Mouse (Mus musculus) MEL (cell line): ENCODE results near the gene Armc7. TPM values are rescaled to one million over a fixed set of nuclear protein-coding genes. Genes with fewer than 3 reads are reported as not detected.
A peak's percentile ranks its signal among the peaks of the same experiment; 100 is the strongest.

Source experiments
- DNase-seq: peaks from one replicate; pipeline ENCODE4 v3.0.0; 2011; ENCODE audit warnings: low read depth, low spot score
- H3K27ac ChIP-seq: 2 replicates; pipeline ENCODE4 v1.5.1; 2012; ENCODE audit warnings: low read depth, mild to moderate bottlenecking, control low read depth, low read length, moderate library complexity; ENCODE audit not compliant: control insufficient read depth
- H3K27me3 ChIP-seq, 2 experiments: fragments of 150-350 bp in 1 of 2; sonication (generic) in 1 of 2; 2 replicates each; pipeline ENCODE4 v1.6.1; 2012; ENCODE audit warnings: low read length in 2 of 2, mild to moderate bottlenecking in 2 of 2, improper control_type of control experiment in 1 of 2, moderate library complexity in 1 of 2; ENCODE audit not compliant: insufficient read depth in 2 of 2, control insufficient read depth in 1 of 2
- H3K36me3 ChIP-seq, 2 experiments: 2 replicates each; pipeline ENCODE4 v1.6.1; 2012 to 2014; ENCODE audit warnings: low read length in 2 of 2, improper control_type of control experiment in 1 of 2, inconsistent platforms in 1 of 2, mild to moderate bottlenecking in 1 of 2; ENCODE audit not compliant: insufficient read depth in 2 of 2, control insufficient read depth in 1 of 2
- H3K4me1 ChIP-seq, 2 experiments: fragments of 150-350 bp in 1 of 2; sonication (generic) in 1 of 2; 2 replicates each; pipeline ENCODE4 v1.6.1; 2012; ENCODE audit warnings: low read length in 2 of 2, improper control_type of control experiment in 1 of 2, mild to moderate bottlenecking in 1 of 2; ENCODE audit not compliant: insufficient read depth in 2 of 2, control insufficient read depth in 1 of 2
- H3K4me3 ChIP-seq, 2 experiments: fragments of 150-350 bp in 1 of 2; sonication (generic) in 1 of 2; 2 replicates each; pipeline ENCODE4 v1.5.1; 2012; ENCODE audit warnings: low read depth in 2 of 2, low read length in 2 of 2, mild to moderate bottlenecking in 2 of 2, moderate library complexity in 2 of 2, control low read depth in 1 of 2, improper control_type of control experiment in 1 of 2; ENCODE audit not compliant: control insufficient read depth in 1 of 2, insufficient read depth in 1 of 2
- H3K79me2 ChIP-seq: 2 replicates; pipeline ENCODE4 v1.6.1; 2012; ENCODE audit warnings: mild to moderate bottlenecking, low read length, moderate library complexity; ENCODE audit not compliant: control insufficient read depth, poor library complexity, insufficient read depth
- H3K9ac ChIP-seq: 2 replicates; pipeline ENCODE4 v1.6.1; 2012; ENCODE audit warnings: low read depth, mild to moderate bottlenecking, control low read depth, low read length, moderate library complexity; ENCODE audit not compliant: control insufficient read depth, poor library complexity, severe bottlenecking
- H3K9me3 ChIP-seq: fragments of 150-350 bp; sonication (generic); replicated peaks from 2 replicates; pipeline ENCODE4 v1.6.1; 2012; ENCODE audit warnings: mild to moderate bottlenecking, low read length, improper control_type of control experiment, moderate library complexity; ENCODE audit not compliant: insufficient read depth
- BHLHE40 ChIP-seq: IDR thresholded peaks from 2 replicates; pipeline ENCODE4 v1.6.1; 2012; ENCODE audit warnings: low read depth, mild to moderate bottlenecking, inconsistent platforms, low read length, improper control_type of control experiment, borderline replicate concordance
- CHD2 ChIP-seq: IDR thresholded peaks from 2 replicates; pipeline ENCODE4 v1.6.1; 2011; ENCODE audit warnings: low read length, improper control_type of control experiment
- CTCF ChIP-seq, 3 experiments: IDR thresholded peaks in 2 of 3; conservative IDR thresholded peaks in 1 of 3; 2 replicates each; pipeline ENCODE4 v1.5.1; 2011 to 2012; ENCODE audit warnings: low read length in 3 of 3, low read depth in 2 of 3, mild to moderate bottlenecking in 2 of 3, improper control_type of control experiment in 1 of 3, inconsistent platforms in 1 of 3, mixed read lengths in 1 of 3, moderate library complexity in 1 of 3; ENCODE audit not compliant: control insufficient read depth in 1 of 3, insufficient read depth in 1 of 3, poor library complexity in 1 of 3, severe bottlenecking in 1 of 3
- GATA1 ChIP-seq: IDR thresholded peaks from 2 replicates; pipeline ENCODE4 v1.6.1; 2011; ENCODE audit warnings: low read depth, low read length, improper control_type of control experiment
- HCFC1 ChIP-seq: IDR thresholded peaks from 2 replicates; pipeline ENCODE4 v1.6.1; 2012; ENCODE audit warnings: low read depth, mild to moderate bottlenecking, inconsistent platforms, low read length, improper control_type of control experiment, moderate library complexity
- KAT2A ChIP-seq: conservative IDR thresholded peaks from 2 replicates; pipeline ENCODE4 v1.6.1; 2012; ENCODE audit warnings: low read depth, low read length, improper control_type of control experiment, inconsistent platforms
- MAFK ChIP-seq: IDR thresholded peaks from 2 replicates; pipeline ENCODE4 v1.6.1; 2011; ENCODE audit warnings: low read depth, mild to moderate bottlenecking, low read length, improper control_type of control experiment, borderline replicate concordance
- MXI1 ChIP-seq: IDR thresholded peaks from 2 replicates; pipeline ENCODE4 v1.6.1; 2011; ENCODE audit warnings: mild to moderate bottlenecking, low read depth, low read length, improper control_type of control experiment
- MYC ChIP-seq: IDR thresholded peaks from 2 replicates; pipeline ENCODE4 v1.6.1; 2011; ENCODE audit warnings: low read depth, mild to moderate bottlenecking, low read length, improper control_type of control experiment, moderate library complexity
- POLR2AphosphoS5 ChIP-seq: IDR thresholded peaks from 2 replicates; pipeline ENCODE4 v1.6.1; 2012; ENCODE audit warnings: low read depth, borderline replicate concordance, mild to moderate bottlenecking, inconsistent platforms, low read length, moderate library complexity, mixed read lengths
- RCOR1 ChIP-seq: IDR thresholded peaks from 2 replicates; pipeline ENCODE4 v1.6.1; 2012; ENCODE audit warnings: low read depth, mild to moderate bottlenecking, inconsistent platforms, low read length, improper control_type of control experiment
- SIN3A ChIP-seq: IDR thresholded peaks from 2 replicates; pipeline ENCODE4 v1.6.1; 2012; ENCODE audit warnings: low read length, improper control_type of control experiment, inconsistent platforms
- SMC3 ChIP-seq: IDR thresholded peaks from 2 replicates; pipeline ENCODE4 v1.6.1; 2011; ENCODE audit warnings: low read depth, low read length, improper control_type of control experiment
- ZC3H11A ChIP-seq: IDR thresholded peaks from 2 replicates; pipeline ENCODE4 v1.6.1; 2012; ENCODE audit warnings: low read depth, mild to moderate bottlenecking, inconsistent platforms, low read length, improper control_type of control experiment
- ZNF384 ChIP-seq: IDR thresholded peaks from 2 replicates; pipeline ENCODE4 v1.6.1; 2012; ENCODE audit warnings: low read depth, mild to moderate bottlenecking, inconsistent platforms, low read length, improper control_type of control experiment
- polyA plus RNA-seq, 2 experiments: library from polyadenylated mRNA; stranded (reverse) in 1 of 2; unstranded in 1 of 2; fragments of >175 nt in 1 of 2; fragments of >200 nt in 1 of 2; gene quantifications; 2 replicates each; pipeline versions ENCODE4 v1.2.1 to v1.2.4; 2012; ENCODE audit warnings: low replicate concordance in 2 of 2, low read depth in 1 of 2; ENCODE audit not compliant: insufficient read length in 2 of 2, insufficient read depth in 1 of 2, missing spikeins in 1 of 2
- total RNA-seq: library from RNA; depleted of rRNA; stranded (reverse); fragments of 300-350 nt; gene quantifications from 2 replicates; pipeline ENCODE4 v1.2.3, GENCODE M21; 2012

Armc7 gene
- total and polyA plus RNA-seq, 3 experiments, result 9.1 to 13.1 TPM; not detected in 1

DNA sequence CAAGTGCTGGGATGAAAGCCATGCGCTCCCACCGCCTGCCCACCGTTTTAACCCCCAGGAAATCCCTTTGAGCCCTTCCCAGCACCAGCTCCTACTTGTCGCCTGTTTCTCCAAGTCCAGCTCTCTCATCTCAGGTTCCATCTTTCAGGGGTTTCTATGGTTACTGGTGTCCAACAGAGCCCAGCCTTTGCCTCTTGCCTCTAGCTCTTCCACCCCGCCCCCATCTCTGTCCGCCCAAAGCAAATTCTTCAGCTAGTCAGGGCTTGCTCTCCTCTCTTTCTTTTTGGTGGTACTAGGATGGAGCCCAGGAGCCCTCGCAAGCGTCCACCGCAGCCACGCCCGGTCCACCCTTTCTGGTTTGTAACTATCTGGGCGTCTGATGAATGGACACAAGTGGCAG is 9.7 kb downstream of the Armc7 start (continued):
- TF ChIP-seq MXI1 (no peak), ZC3H11A (no peak), MAFK (no peak), SIN3A (no peak), GATA1 (no peak), MYC (no peak)
- TF ChIP-seq, all 39 proteins: peak for 0

DNA sequence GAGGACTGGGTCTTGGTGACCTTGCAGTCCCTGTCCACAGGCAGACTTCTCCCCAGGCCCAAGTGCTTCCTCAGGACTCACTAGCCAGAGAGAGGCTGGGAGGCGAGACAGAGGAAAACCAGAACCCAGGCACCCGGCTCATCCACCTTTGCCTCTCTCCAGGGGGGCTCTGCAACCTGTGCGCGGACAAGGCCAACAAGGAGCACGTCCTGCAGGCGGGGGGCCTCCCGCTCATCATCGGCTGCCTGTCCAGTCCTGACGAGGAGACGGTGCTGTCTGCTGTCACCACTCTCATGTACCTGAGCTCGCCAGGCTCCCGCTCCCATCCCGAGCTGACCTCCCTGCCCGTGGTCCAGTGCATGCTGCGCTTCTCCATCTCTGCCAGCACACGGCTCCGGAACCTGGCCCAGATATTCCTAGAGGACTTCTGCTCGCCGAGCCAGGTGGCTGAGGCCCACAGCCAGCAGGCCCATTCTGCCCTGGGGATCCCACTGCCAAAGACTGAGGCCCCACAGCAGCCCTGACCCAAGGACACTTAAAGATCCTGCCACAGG is 13.2 kb downstream of the Armc7 start:
- DNase-seq, result no peak
- H3K4me1 ChIP-seq, result peaks cover 2 to 12% of the 10 kb centered on the region in 2 experiments; a peak in 3 of 4 replicates
- H3K36me3 ChIP-seq, result 0 out of 4 replicates have a peak, but pooled peaks cover 0 to 3% of the 10 kb centered on the region in 2 experiments
- H3K27ac ChIP-seq, result no peak overlapping the region
- no peak overlapping the region for H3K4me3 ChIP-seq
- TF ChIP-seq KAT2A (no peak), MYC (no peak), RCOR1 (no peak), CTCF (IDR thresholded peaks at IDR 0.05 in 2 of 3, conservative IDR thresholded peaks at IDR 0.05 in 1 of 3; ENCODE audit: control insufficient read depth in 1 of 3, insufficient read depth in 1 of 3, low read depth in 2 of 3, low read length in 3 of 3, poor library complexity in 1 of 3, severe bottlenecking in 1 of 3) (no peak), MAFK (no peak), HCFC1 (no peak), POLR2AphosphoS5 (no peak), SMC3 (no peak), MXI1 (no peak)
- no peaks in the 10 kb centered on the region for H3K27me3 ChIP-seq
- no peaks in the 10 kb centered on the region for H3K9me3 ChIP-seq
- H3K9ac ChIP-seq, result no peak overlapping the region
- peaks cover 13% of the 10 kb centered on the region for H3K79me2 ChIP-seq

DNA sequence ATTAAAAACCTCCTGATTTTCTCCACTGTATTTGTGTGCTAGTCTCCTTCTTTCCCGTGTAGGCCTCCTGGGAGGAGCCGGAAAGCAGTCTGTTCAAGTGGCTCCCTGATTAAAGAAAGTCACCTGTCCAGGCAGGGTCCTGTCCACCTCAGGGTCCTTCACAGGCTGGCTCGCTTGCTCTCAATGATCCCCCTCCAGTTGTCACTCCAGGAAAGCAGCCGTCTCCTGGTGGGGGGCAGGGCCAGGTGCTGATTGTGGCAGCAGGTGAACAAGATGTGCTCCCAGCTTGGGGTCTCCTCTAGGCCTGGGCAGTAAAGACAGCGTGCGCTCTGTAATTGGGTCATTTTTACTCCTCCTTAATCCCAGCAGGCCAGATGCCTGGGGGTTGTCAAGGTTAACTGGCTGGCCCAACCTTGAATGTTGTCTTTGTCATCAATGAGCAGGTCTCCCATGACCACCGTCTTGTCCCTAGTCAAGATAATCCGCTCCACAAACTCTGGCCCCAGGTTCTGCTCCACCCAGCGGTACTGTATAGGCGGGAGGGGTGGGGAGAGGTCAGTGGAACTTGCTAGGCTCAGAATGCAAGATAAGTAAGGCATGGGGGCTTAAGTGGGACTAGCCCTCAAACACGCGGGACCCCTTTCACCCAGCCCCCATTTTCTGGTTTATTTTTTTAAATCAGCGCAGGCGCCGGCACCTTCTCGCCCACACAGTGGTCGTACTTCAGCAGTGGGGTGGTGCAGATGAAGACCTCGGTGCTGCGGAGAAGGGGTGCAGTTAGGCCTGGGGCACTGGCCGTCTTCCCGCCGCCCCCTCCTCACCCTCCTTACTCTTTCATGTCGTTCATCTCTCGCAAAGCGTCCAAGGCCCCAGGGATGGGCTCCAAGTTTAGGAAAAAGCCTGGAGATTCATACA is 15.2 kb downstream of the Armc7 start:
- no peak for DNase-seq
- Histone ChIP-seq H3K4me3 (peak overlapping the region in 1 of 2 experiments; percentile 83; a peak in 3 of 4 replicates), H3K9me3 (no peaks in the 10 kb centered on the region), H3K4me1 (peaks cover 2 to 12% of the 10 kb centered on the region in 2 experiments; a peak in 3 of 4 replicates), H3K9ac (peak overlapping the region; percentile 74), H3K27ac (no peak overlapping the region), H3K79me2 (peaks cover 13% of the 10 kb centered on the region), H3K27me3 (no peaks in the 10 kb centered on the region), H3K36me3 (0 out of 4 replicates have a peak, but pooled peaks cover 0 to 3% of the 10 kb centered on the region in 2 experiments)
- TF ChIP-seq ZNF384, result no peak
- no peak for TF ChIP-seq KAT2A
- no peak for TF ChIP-seq BHLHE40
- no peak for TF ChIP-seq CHD2
- no peak for TF ChIP-seq SMC3
